Comparison of ENCODE assay signal across 9 mouse cellular contexts in genomic region chr2:127789651-127790270, GRCm38 (mm10). TPM values are rescaled to one million over a fixed set of nuclear protein-coding genes. Genes with fewer than 3 reads are reported as not detected.
DNase-seq lines count a peak whose midpoint lies in the region; ATAC-seq and TF ChIP-seq lines count a peak whose summit lies in the region.
"Had no signal": no experiment of that assay in that cellular context is flagged by ENCODE, and none has a peak within 500 bp of the region (broad histone marks: within the 10 kb centered on the region; RNA-seq: fewer than 3 reads in every experiment).

No protein-coding gene starts in this region.

- H3K79me2 ChIP-seq in myocyte (ENCODE audit: control insufficient read depth, insufficient read depth): peaks cover 20% of the 10 kb centered on the region

- no peaks in the 10 kb centered on the region for H3K27me3 ChIP-seq in kidney, embryonic 15.5 days
- no peaks in the 10 kb centered on the region for H3K27me3 ChIP-seq in embryonic facial prominence, embryonic 14.5 days (replicated peaks; ENCODE audit: control insufficient read depth, insufficient read depth, low read length)
- H3K27me3 ChIP-seq in intestine, embryonic 15.5 days (replicated peaks): no peaks in the 10 kb centered on the region
- no peaks in the 10 kb centered on the region for H3K27me3 ChIP-seq in myocyte (ENCODE audit: control insufficient read depth, insufficient read depth, insufficient read length)

- H3K4me2 ChIP-seq in kidney, embryonic 15.5 days: peak overlapping the region; percentile 72
- peak overlapping the region; percentile 77 for H3K4me2 ChIP-seq in embryonic facial prominence, embryonic 14.5 days (ENCODE audit: low read depth, low read length)
- peak overlapping the region; percentile 77 for H3K4me2 ChIP-seq in intestine, embryonic 15.5 days (replicated peaks)
- H3K4me2 ChIP-seq in myocyte (ENCODE audit: low read depth): peak overlapping the region; percentile 92

- peak overlapping the region; percentile 84 for H3K4me3 ChIP-seq in kidney, embryonic 15.5 days (replicated peaks)
- H3K4me3 ChIP-seq in embryonic facial prominence, embryonic 14.5 days (ENCODE audit: low read depth, low read length): peak overlapping the region; percentile 81
- H3K4me3 ChIP-seq in intestine, embryonic 15.5 days (replicated peaks): peak overlapping the region; percentile 69
- H3K4me3 ChIP-seq in myocyte: peak overlapping the region; percentile 68
- no peak overlapping the region; the same call in 1 of the 2 replicates for H3K4me3 ChIP-seq in layer of hippocampus, adult 2 months

- DNase-seq in kidney, postnatal 36 days: no peak
- DNase-seq in embryonic facial prominence, embryonic 14.5 days (ENCODE audit: low spot score): no peak
- no peak for DNase-seq in layer of hippocampus, adult 2 months (ENCODE audit: low spot score in 2 of 2)
- no peak for DNase-seq in layer of hippocampus, postnatal 10 days (ENCODE audit: low spot score in 2 of 2)
- DNase-seq in ovary, adult 18-20 months (ENCODE audit: low spot score): no peak
- DNase-seq: lung, postnatal 36 days had no signal

- H3K4me1 ChIP-seq in kidney, embryonic 15.5 days: peaks cover 26% of the 10 kb centered on the region
- H3K4me1 ChIP-seq in embryonic facial prominence, embryonic 14.5 days (ENCODE audit: control insufficient read depth, insufficient read depth, low read length): peaks cover 20% of the 10 kb centered on the region
- H3K4me1 ChIP-seq in intestine, embryonic 15.5 days (replicated peaks): 0 out of 2 replicates have a peak, but pooled peaks cover 7% of the 10 kb centered on the region

- 23% methylated on average over 9 of the region's 9 CpGs for WGBS in kidney, embryonic 15.5 days
- 27% methylated on average over 9 of the region's 9 CpGs for WGBS in embryonic facial prominence, embryonic 14.5 days
- 25% methylated on average over 9 of the region's 9 CpGs for WGBS in intestine, embryonic 15.5 days

- no peak for TF ChIP-seq POLR2A in myocyte (IDR thresholded peaks at IDR 0.05; ENCODE audit: insufficient read length, low read depth)

- H3K9me3 ChIP-seq in kidney, embryonic 15.5 days (replicated peaks): no peaks in the 10 kb centered on the region
- no peaks in the 10 kb centered on the region for H3K9me3 ChIP-seq in embryonic facial prominence, embryonic 14.5 days (ENCODE audit: control insufficient read depth, low read length)
- H3K9me3 ChIP-seq in intestine, embryonic 15.5 days: no peaks in the 10 kb centered on the region

- no peak overlapping the region for H3K27ac ChIP-seq in kidney, embryonic 15.5 days
- 0 out of 2 replicates have a peak overlapping the region, but pooled peaks have one; percentile 59 for H3K27ac ChIP-seq in embryonic facial prominence, embryonic 14.5 days (replicated peaks; ENCODE audit: low read depth, low read length)
- no peak overlapping the region for H3K27ac ChIP-seq in intestine, embryonic 15.5 days
- no peak overlapping the region; the same call in 1 of the 2 replicates for H3K27ac ChIP-seq in layer of hippocampus, adult 2 months

- no peak for TF ChIP-seq CTCF in layer of hippocampus, adult 2 months (conservative IDR thresholded peaks at IDR 0.05)

- no peak for ATAC-seq in kidney, embryonic 15.5 days (replicated peaks; ENCODE audit: low FRiP score)
- no peak for ATAC-seq in embryonic facial prominence, embryonic 14.5 days (ENCODE audit: low read depth)
- ATAC-seq in intestine, embryonic 15.5 days: no peak

- no peak overlapping the region for H3ac ChIP-seq in myocyte (ENCODE audit: control insufficient read depth, insufficient read length)

- no peaks in the 10 kb centered on the region for H3K36me3 ChIP-seq in kidney, embryonic 15.5 days
- H3K36me3 ChIP-seq in embryonic facial prominence, embryonic 14.5 days (ENCODE audit: control insufficient read depth, insufficient read depth, low read length): no peaks in the 10 kb centered on the region
- H3K36me3 ChIP-seq in intestine, embryonic 15.5 days: no peaks in the 10 kb centered on the region
- no peaks in the 10 kb centered on the region for H3K36me3 ChIP-seq in myocyte (ENCODE audit: control insufficient read depth, insufficient read depth)

- peak overlapping the region; percentile 71; the same call in 1 of the 2 replicates for H3K9ac ChIP-seq in kidney, embryonic 15.5 days
- 0 out of 2 replicates have a peak overlapping the region, but pooled peaks have one; percentile 78 for H3K9ac ChIP-seq in embryonic facial prominence, embryonic 14.5 days (ENCODE audit: low read depth, low read length)
- no peak overlapping the region for H3K9ac ChIP-seq in intestine, embryonic 15.5 days

TF ChIP-seq in myocyte, 11 proteins besides CTCF, POLR2A, EP300 and RAD21:
- TF ChIP-seq POLR2AphosphoS2 (IDR thresholded peaks at IDR 0.05; ENCODE audit: insufficient read length, low read depth): no peak
- no peak for TF ChIP-seq REST (IDR thresholded peaks at IDR 0.05; ENCODE audit: insufficient read depth, insufficient read length)
- no peak for TF ChIP-seq MYOD1 (IDR thresholded peaks at IDR 0.05; ENCODE audit: control insufficient read depth in 1 of 3, insufficient read length in 2 of 3, low read depth in 2 of 3)
- TF ChIP-seq E2F4 (IDR thresholded peaks at IDR 0.05; ENCODE audit: insufficient read depth): no peak
- no peak for TF ChIP-seq USF1 (IDR thresholded peaks at IDR 0.05; ENCODE audit: low read depth)
- TF ChIP-seq TCF12 (IDR thresholded peaks at IDR 0.05; ENCODE audit: insufficient read depth, poor library complexity, severe bottlenecking): no peak
- no peak for TF ChIP-seq MAX (IDR thresholded peaks at IDR 0.05; ENCODE audit: low read depth)
- no peak for TF ChIP-seq SRF (IDR thresholded peaks at IDR 0.05; ENCODE audit: control insufficient read depth, insufficient read length, low read depth)
- no peak for TF ChIP-seq CEBPB (IDR thresholded peaks at IDR 0.05; ENCODE audit: insufficient read depth, poor library complexity, severe bottlenecking)
- TF ChIP-seq TCF3 (IDR thresholded peaks at IDR 0.05; ENCODE audit: insufficient read length, low read depth): no peak
- no peak for TF ChIP-seq MYOG (IDR thresholded peaks at IDR 0.05; ENCODE audit: control insufficient read depth in 1 of 3, insufficient read depth in 1 of 3, insufficient read length in 2 of 3, low read depth in 2 of 3)
TF ChIP-seq in myocyte: peak in this region for 0.

RNA-seq across cellular contexts. Expression of gene Nphp1, which starts 1.1 kb away (rescaled TPM):
- polyA plus RNA-seq in kidney, embryonic 15.5 days (2015; fragmentation: Nextera tagmentation; extraction: Ambion mirVana): 35.4 and 38.6 TPM in 2 replicates
- polyA plus RNA-seq in embryonic facial prominence, embryonic 14.5 days (2014; fragmentation: Nextera tagmentation; extraction: Ambion mirVana): 27.4 and 28.3 TPM in 2 replicates
- polyA plus RNA-seq in intestine, embryonic 15.5 days (2015; fragmentation: Nextera tagmentation; extraction: Ambion mirVana): 17.1 and 19.0 TPM in 2 replicates
- 17.5 TPM for polyA plus RNA-seq in myocyte (2012; fragmentation: generic; extraction: Trizol)
- 10 to 100 TPM; 21.4 to 25.0 TPM for total RNA-seq in layer of hippocampus, adult 2 months (2021)
- 10 to 100 TPM; 16.6 to 19.5 TPM for total RNA-seq in layer of hippocampus, postnatal 10 days (2021)

RNA-seq across cellular contexts. Expression of gene Mtln, which starts 2.5 kb away (rescaled TPM):
- polyA plus RNA-seq in kidney, embryonic 15.5 days (2015; fragmentation: Nextera tagmentation; extraction: Ambion mirVana): 35.9 and 38.2 TPM in 2 replicates
- 38.4 and 42.2 TPM in 2 replicates for polyA plus RNA-seq in embryonic facial prominence, embryonic 14.5 days (2014; fragmentation: Nextera tagmentation; extraction: Ambion mirVana)
- polyA plus RNA-seq in intestine, embryonic 15.5 days (2015; fragmentation: Nextera tagmentation; extraction: Ambion mirVana): 40.2 and 43.8 TPM in 2 replicates
- polyA plus RNA-seq in myocyte (2012; fragmentation: generic; extraction: Trizol): 67.6 TPM
- 10 to 100 TPM; 52.6 to 55.4 TPM for total RNA-seq in layer of hippocampus, adult 2 months (2021)
- 10 to 100 TPM; 42.6 to 46.0 TPM for total RNA-seq in layer of hippocampus, postnatal 10 days (2021)

RNA-seq across cellular contexts. Expression of gene Bub1, which starts 41.9 kb away (rescaled TPM):
- 61.6 and 65.2 TPM in 2 replicates for polyA plus RNA-seq in kidney, embryonic 15.5 days (2015; fragmentation: Nextera tagmentation; extraction: Ambion mirVana)
- 16.8 and 18.9 TPM in 2 replicates for polyA plus RNA-seq in embryonic facial prominence, embryonic 14.5 days (2014; fragmentation: Nextera tagmentation; extraction: Ambion mirVana)
- polyA plus RNA-seq in intestine, embryonic 15.5 days (2015; fragmentation: Nextera tagmentation; extraction: Ambion mirVana): 36.5 and 43.4 TPM in 2 replicates
- 4.3 TPM for polyA plus RNA-seq in myocyte (2012; fragmentation: generic; extraction: Trizol)
- total RNA-seq in layer of hippocampus, adult 2 months (2021): under 1 TPM; 0.25 to 0.77 TPM
- 1 to 10 TPM; 1.5 to 2.5 TPM for total RNA-seq in layer of hippocampus, postnatal 10 days (2021)

RNA-seq across cellular contexts. Expression of gene Acoxl, which starts 48.9 kb away (rescaled TPM):
- polyA plus RNA-seq in kidney, embryonic 15.5 days (2015; fragmentation: Nextera tagmentation; extraction: Ambion mirVana): 0.74 and 0.78 TPM in 2 replicates
- 0.12 and 0.24 TPM in 2 replicates for polyA plus RNA-seq in embryonic facial prominence, embryonic 14.5 days (2014; fragmentation: Nextera tagmentation; extraction: Ambion mirVana)
- 0.09 and 0.20 TPM in 2 replicates for polyA plus RNA-seq in intestine, embryonic 15.5 days (2015; fragmentation: Nextera tagmentation; extraction: Ambion mirVana)
- polyA plus RNA-seq in myocyte (2012; fragmentation: generic; extraction: Trizol): 0.01 TPM
- total RNA-seq in layer of hippocampus, adult 2 months (2021): not detected
- total RNA-seq in layer of hippocampus, postnatal 10 days (2021): under 1 TPM in 1 of 2 experiments, not detected in 1; 0.13 TPM
